Mouse (Mus musculus) brain, adult 10 weeks (tissue): ENCODE data around the gene Ilf3. TPM values are rescaled to one million over a fixed set of nuclear protein-coding genes. Genes with fewer than 3 reads are reported as not detected.

ENCODE experiments used
- polyA plus RNA-seq: library from polyadenylated mRNA; stranded (reverse); fragments of 350-450 nt; fragmentation: Illumina TruSeq; extraction: RNeasy Lipid Tissue Mini Kit (QIAGEN cat#74804); gene quantifications from one replicate; pipeline ENCODE4 v1.2.3, GENCODE M21; 2015; ENCODE audit warnings: low read depth, low replicate concordance

Gene Ilf3
- polyA plus RNA-seq: 63.8 TPM

DNA sequence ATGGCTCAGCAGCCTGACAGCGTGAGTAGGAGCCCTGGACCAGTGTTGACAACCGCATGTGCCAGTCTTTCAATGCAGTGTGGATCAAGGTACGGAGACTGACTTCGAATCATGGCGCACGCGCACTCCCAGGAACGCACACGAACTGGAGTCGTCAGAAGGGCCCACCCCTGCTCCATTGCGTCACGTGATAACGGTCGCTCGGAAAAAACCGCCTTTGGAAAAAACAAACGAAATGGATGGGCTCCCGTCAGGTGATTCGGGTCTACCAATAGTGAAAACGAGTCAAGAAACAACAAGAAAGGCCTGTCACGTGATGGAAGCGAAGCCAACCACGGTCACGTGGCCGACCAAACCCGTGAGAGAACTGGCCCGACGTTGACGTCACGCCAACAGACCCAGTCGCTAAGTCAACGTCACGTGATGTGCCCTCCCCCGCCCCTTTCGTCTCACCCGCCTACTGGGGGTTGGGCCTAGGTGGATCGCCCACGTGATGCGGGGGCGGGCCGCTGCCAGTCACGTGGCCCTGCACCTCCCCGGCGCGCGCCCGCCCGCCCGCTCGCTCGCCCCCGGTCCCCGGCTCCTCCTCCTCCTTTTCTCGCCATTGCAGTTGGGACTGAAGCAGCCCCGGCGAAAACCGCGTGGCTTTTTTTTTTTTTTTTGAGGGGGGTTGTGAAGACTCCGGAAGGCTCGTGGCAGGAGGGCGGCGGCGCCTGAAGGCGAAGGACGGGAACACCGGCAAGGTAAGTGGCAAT lies at the start of gene Ilf3:
Gene Ilf3 (plus strand): TSS at position 515 of the 755 bp plus-strand sequence.

DNA sequence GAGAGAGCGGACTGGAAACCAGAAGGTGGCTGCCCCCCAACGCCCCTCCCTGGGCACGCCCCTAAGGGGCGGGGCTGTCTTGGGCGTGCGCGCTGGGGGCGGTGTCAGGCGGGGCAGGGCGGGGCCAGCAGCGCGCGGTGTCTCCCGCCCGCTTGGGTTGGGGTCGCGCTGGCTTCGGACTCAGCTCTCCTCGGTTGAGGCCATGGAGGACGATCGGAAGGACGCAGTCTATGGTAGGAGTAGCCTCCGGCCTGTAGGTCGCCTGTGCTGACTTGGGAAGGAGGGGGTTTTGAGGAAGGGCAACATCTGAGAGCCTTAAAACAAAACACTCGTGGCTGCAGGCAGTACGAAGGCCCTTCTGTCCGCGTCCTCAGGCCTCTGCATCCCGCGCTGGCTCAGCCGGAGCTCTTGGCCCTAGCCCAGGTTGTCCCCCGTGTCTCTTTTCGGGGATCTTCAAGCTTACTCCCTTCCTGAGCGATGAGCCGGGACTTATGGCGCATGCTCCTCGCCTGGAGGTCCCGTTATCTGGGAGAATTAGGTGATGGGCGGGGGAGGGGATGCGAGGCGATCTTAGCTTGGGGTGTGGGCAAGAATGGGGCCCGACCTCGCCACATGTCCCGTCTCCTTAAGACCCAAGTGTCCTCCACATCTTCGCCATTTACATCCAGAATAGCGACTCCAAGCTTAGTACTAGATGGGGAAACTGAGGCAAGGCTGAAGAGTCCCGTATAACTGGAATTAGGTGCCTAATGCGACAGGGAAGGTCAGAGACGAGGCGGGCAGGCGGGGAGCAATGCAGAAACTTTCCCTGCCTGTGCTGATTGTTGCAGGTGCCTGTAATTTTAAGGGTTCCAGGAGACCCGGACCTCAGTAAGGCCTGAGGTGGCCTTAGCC lies 46.8 kb upstream of the Ilf3 start, which contains the start of gene Slc44a2:
Gene Slc44a2 (plus strand): TSS at position 80 of the 894 bp plus-strand sequence.

DNA sequence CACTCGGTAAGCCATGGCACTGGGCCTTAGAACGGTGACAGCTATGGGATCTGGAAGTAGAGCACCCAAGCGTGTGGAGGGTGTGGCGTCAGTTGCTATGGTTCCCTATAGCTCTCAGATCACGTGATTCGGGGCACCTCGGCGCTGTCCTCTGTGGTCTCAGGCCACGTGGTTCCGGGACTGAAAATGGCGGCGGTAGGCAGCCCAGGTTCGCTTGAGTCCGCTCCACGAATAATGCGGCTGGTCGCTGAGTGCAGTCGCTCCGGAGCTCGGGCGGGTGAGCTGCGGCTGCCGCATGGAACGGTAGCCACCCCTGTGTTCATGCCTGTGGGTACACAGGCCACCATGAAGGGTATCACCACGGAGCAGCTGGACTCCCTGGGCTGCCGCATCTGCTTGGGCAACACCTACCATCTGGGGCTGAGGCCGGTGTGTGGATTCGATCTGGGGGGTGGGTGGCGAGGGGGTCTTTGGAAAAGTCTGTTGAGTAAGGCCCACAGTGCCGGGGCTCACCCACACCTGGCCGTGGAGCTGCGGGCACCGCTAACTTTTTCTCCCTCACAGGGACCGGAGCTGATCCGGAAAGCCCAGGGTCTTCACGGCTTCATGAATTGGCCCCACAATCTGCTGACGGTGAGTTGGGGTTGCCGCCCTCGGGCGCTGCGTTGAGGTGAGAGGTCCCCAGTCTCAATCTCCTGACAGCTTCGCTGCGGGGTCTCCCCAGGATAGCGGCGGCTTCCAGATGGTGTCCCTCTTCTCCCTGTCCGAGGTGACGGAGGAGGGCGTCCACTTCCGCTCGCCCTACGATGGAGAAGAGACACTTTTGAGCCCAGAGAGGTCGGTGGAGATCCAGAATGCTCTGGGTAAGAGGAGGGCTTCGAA lies 44.2 kb downstream of the Ilf3 start, which contains the start of gene Qtrt1:
Gene Qtrt1 (plus strand): TSS at position 169 of the 882 bp plus-strand sequence.

DNA sequence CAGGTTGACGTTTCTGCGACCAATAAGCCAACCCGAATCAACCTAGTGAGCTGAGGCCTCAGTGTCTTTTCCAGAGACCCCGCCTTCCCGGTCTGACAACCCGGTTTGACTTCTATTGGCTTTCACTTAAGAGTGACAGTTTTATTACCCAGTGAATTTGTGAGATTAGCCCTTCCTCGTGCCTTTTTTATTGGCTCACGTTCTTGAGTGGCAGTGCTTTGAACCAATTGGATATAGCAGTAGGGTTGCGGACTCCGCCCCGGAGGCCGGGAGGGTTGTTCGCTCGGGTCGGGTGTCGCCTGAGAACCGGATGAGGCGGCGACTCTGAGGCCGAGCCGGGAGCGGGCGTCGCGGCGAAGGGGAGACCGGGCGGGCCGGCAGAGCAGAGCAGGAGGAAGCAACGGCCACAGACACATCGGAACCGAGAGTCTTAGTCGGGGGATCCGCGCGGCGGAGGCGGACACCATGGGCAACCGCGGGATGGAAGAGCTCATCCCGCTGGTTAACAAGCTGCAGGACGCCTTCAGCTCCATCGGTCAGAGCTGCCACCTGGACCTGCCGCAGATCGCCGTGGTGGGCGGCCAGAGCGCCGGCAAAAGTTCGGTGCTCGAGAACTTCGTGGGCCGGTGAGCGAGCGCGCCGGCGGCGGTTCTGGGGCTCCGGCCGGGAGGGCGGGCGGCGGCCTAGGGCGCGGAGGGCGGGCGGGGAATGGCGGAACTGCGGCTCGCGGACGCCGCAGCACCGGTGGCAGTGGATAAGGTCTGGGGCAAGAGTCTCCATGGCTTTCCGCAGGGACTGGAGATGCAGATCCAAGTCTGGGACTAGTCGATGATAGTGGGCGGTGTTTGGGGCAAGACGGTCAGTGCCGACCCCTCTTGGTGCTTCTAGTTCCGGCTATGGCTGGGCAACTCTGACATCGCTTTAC lies 57.2 kb downstream of the Ilf3 start, which contains the start of gene Dnm2:
Gene Dnm2 (plus strand): TSS at position 278 of the 925 bp plus-strand sequence.

Other genes starting within 250 kb of the Ilf3 start
- gene Tyk2, start 236.6 kb upstream of the Ilf3 start, polyA plus RNA-seq: 8.4 TPM
- gene Cdc37, start 217.9 kb upstream of the Ilf3 start, polyA plus RNA-seq: 183 TPM
- 61.8 TPM for gene Pde4a, start 202.2 kb upstream of the Ilf3 start, polyA plus RNA-seq
- gene Keap1, start 128.5 kb upstream of the Ilf3 start, polyA plus RNA-seq: 44.7 TPM
- gene S1pr5, start 119.4 kb upstream of the Ilf3 start, polyA plus RNA-seq: 15.2 TPM
- 43.8 TPM for gene Atg4d, start 102.6 kb upstream of the Ilf3 start, polyA plus RNA-seq
- gene Kri1, start 79.9 kb upstream of the Ilf3 start, polyA plus RNA-seq: 32.4 TPM
- gene Cdkn2d, start 76.5 kb upstream of the Ilf3 start, polyA plus RNA-seq: 74.0 TPM
- gene Ap1m2, start 55.5 kb upstream of the Ilf3 start, polyA plus RNA-seq: 1.8 TPM
- 41.5 TPM for gene Slc44a2, start 47.2 kb upstream of the Ilf3 start, polyA plus RNA-seq
- 23.6 TPM for gene Qtrt1, start 44.0 kb downstream of the Ilf3 start, polyA plus RNA-seq
- 42.6 TPM for gene Dnm2, start 57.0 kb downstream of the Ilf3 start, polyA plus RNA-seq
- gene Tmed1, start 142.4 kb downstream of the Ilf3 start, polyA plus RNA-seq: 22.1 TPM
- 0.88 TPM for gene AB124611, start 158.3 kb downstream of the Ilf3 start, polyA plus RNA-seq
- gene Carm1, start 179.0 kb downstream of the Ilf3 start, polyA plus RNA-seq: 48.7 TPM
- 49.5 TPM for gene Timm29, start 224.9 kb downstream of the Ilf3 start, polyA plus RNA-seq
- 24.2 TPM for gene Yipf2, start 225.0 kb downstream of the Ilf3 start, polyA plus RNA-seq
- 58.5 TPM for gene Smarca4, start 248.3 kb downstream of the Ilf3 start, polyA plus RNA-seq